Mouse (Mus musculus) brown adipose tissue, adult 24 weeks (tissue): ENCODE data around the gene Gm20388. TPM values are rescaled to one million over a fixed set of nuclear protein-coding genes. Genes with fewer than 3 reads are reported as not detected.

ENCODE experiments used
- H3K27ac ChIP-seq: fragments of 200-500 bp; replicated peaks from 2 replicates; pipeline ENCODE4 v1.5.1; 2012; ENCODE audit warnings: low read depth, mild to moderate bottlenecking, low read length
- H3K4me1 ChIP-seq: fragments of 200-500 bp; 2 replicates; pipeline ENCODE4 v1.6.1; 2012; ENCODE audit warnings: low read length, mixed read lengths; ENCODE audit not compliant: control insufficient read depth, insufficient read depth, insufficient read length
- H3K4me3 ChIP-seq: fragments of 200-500 bp; 2 replicates; pipeline ENCODE4 v1.5.1; 2012; ENCODE audit warnings: low read depth, mild to moderate bottlenecking, low read length, moderate library complexity; ENCODE audit not compliant: insufficient read depth
- polyA plus RNA-seq: library from polyadenylated mRNA; stranded (reverse); fragments of >200 nt; gene quantifications from 2 replicates; pipeline ENCODE4 v1.2.4, GENCODE M21; 2012; ENCODE audit not compliant: missing spikeins, insufficient read depth, insufficient read length

Gene Gm20388
- polyA plus RNA-seq, 1 experiment, result 44.7 TPM

- peak within 1 kb of the TSS; percentile 73 for H3K4me3 ChIP-seq
- H3K4me1 ChIP-seq, result no peaks in the 10 kb centered on the region
- no peak within 1 kb of the TSS for H3K27ac ChIP-seq
These were observed 1173.7 kb downstream of the Gm20388 start, which contains the start of gene Foxf1 for GRCm38 (mm10) chr8:121084210-121084951. Gene Foxf1, plus strand, starts transcription at chr8:121084386.

DNA sequence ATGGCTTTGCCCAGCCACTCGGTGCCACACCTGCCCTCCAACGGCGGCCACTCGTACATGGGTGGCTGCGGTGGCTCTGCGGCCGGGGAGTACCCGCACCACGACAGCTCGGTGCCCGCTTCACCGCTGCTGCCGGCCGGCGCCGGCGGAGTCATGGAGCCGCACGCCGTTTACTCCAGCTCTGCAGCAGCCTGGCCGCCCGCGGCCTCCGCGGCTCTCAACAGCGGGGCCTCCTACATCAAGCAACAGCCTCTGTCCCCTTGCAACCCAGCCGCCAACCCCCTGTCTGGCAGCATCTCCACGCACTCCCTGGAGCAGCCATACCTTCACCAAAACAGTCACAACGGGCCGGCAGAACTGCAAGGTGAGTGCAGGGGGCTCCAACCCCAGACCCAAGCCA, 1174.4 kb downstream of the Gm20388 start:
- Histone ChIP-seq H3K27ac (no peak overlapping the region), H3K4me3 (peak overlapping the region; percentile 40), H3K4me1 (no peaks in the 10 kb centered on the region)

- Histone ChIP-seq H3K4me3 (no peak overlapping the region), H3K27ac (no peak overlapping the region)
These were observed 1174.9 kb downstream of the Gm20388 start for GRCm38 (mm10) chr8:121085561-121085960.

GRCm38 (mm10) chr8:121086004-121086900, 1175.6 kb downstream of the Gm20388 start:
- H3K27ac ChIP-seq, result no peak overlapping the region
- H3K4me1 ChIP-seq, result no peaks in the 10 kb centered on the region
- H3K4me3 ChIP-seq, result no peak overlapping the region

More at GRCm38 (mm10) chr8:121085561-121085960, 1174.9 kb downstream of the Gm20388 start:
- no peaks in the 10 kb centered on the region for H3K4me1 ChIP-seq

DNA sequence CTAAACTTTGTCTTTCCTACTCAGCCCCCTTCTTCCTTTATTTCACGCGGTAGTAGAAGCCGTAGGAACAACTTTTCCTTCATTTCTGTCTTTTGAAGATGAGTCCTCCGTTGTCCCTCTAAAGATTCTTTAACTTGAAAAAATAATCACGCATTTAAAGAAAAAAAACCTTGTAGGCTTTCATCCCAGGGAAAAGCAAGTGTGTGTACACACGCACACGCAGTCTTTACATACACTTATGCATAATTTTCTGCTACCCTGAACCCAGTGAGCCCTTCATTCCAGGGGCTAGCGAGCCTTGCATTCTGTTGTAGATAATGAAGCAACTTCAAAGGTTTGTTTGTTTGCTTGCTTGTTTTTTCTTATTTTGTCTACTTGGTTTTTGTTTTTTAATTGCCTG, 1177.6 kb downstream of the Gm20388 start:
- Histone ChIP-seq H3K4me3 (no peak overlapping the region), H3K27ac (no peak overlapping the region)

DNA sequence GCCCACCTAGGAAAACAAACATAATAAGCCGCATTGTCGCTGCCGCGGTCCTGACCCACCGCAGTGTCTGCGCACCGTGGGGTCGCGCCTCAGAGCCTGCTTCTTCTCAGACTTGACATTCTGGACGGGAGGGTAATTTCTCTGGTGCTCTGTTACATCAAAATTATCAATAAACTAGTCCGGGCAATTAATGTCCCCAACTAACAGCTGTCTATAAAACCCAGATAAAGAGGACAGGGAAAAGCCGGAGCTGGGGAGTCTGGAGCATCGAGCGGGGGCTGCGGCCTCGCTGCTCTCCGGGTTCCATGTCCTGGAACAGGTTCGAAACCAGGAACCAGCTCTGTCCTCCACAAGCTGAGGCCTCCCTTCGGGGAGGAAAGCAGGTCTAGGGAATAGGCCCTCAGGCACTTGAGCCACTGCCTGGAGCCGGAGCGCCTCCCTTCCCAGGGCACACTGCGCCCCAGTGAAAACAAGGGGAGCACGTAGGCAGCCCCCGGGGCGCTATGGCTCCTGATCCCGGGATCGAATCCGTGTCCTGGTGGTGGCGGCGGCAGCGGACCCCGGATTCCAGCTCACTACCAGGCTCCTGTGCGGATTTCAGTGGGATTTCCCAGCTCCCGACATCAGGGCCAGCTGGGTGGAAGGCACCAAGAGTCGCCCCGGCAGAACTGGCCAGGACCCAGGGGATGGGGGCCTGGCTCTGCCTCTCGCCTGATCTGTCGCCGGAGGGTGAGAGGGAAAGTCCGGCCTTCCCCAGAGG, 1178.4 kb downstream of the Gm20388 start:
- H3K4me3 ChIP-seq, result no peak overlapping the region
- no peak overlapping the region for H3K27ac ChIP-seq
- no peaks in the 10 kb centered on the region for H3K4me1 ChIP-seq

More for the DNA sequence above, 1177.6 kb downstream of the Gm20388 start:
- H3K4me1 ChIP-seq, result no peaks in the 10 kb centered on the region

DNA sequence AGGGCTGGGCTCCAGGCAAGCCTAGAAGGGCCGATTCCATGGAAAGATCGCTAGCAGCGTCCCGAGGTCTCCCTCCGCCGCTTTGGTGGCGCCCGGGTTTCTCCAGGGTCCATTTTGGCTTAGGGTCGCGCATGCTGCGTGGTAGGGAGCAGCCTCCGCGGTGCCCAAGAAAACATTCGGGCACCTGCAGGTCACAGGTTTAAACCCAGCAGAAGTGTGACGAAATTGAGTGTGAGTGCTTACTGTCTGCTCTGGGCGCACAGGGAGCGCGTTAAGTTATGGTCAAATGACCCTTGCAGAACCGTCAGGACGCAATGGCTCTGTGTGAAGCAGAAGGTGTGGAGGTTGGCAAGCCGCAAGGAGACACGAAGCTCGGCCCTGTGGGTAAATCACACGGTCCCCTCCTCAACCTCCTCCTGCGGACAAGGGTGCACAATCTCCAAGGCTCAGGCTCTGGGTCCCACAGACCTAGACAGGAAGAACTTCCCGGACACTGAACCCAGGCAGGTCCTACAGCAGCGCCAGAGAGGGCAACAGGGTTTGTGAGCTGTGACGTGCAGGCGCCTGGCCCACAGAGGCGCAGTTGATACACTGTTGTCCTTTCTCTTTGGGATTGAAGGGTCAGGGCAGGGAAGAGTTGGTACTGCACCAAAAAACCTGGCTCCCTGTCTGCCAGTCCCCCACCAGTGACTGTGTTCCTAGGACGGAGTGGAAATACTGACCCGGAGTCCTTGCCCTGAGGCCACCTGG, 1179.2 kb downstream of the Gm20388 start:
- Histone ChIP-seq H3K4me3 (no peak overlapping the region), H3K27ac (no peak overlapping the region), H3K4me1 (no peaks in the 10 kb centered on the region)

- Histone ChIP-seq H3K27ac (no peak overlapping the region), H3K4me1 (no peaks in the 10 kb centered on the region), H3K4me3 (no peak overlapping the region)
These were observed 1180.1 kb downstream of the Gm20388 start for GRCm38 (mm10) chr8:121090716-121091115.

GRCm38 (mm10) chr8:121092141-121092540, 1181.5 kb downstream of the Gm20388 start:
- Histone ChIP-seq H3K4me3 (no peak overlapping the region), H3K27ac (no peak overlapping the region), H3K4me1 (no peaks in the 10 kb centered on the region)

- Histone ChIP-seq H3K27ac (no peak overlapping the region), H3K4me3 (no peak overlapping the region), H3K4me1 (no peaks in the 10 kb centered on the region)
These were observed 1182.0 kb downstream of the Gm20388 start for GRCm38 (mm10) chr8:121092627-121093026.

DNA sequence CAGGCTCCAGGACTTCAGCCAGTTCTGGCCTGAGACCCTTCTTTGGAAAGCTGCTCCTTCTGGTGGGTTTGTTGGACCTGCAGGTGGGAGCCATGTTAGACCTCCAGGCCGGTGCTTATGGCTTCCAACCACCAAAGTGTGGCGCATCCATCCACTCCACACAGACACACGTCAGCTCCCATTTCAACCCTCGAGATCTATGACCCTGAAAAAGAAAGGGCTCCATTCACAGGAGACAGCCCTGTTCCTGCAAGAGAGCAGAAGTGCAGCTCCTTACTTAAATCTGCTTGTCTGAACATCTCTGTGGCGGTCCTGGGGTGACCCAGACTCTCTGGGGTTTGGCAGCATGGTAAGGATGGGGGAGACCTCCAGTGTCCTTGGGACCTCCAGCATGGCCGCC, 1182.9 kb downstream of the Gm20388 start:
- no peak overlapping the region for H3K27ac ChIP-seq
- no peaks in the 10 kb centered on the region for H3K4me1 ChIP-seq
- no peak overlapping the region for H3K4me3 ChIP-seq

- no peak overlapping the region for H3K27ac ChIP-seq
- H3K4me3 ChIP-seq, result no peak overlapping the region
- no peaks in the 10 kb centered on the region for H3K4me1 ChIP-seq
These were observed 1193.6 kb downstream of the Gm20388 start for GRCm38 (mm10) chr8:121104049-121104818.

- no peaks in the 10 kb centered on the region for H3K4me1 ChIP-seq
- peak within 1 kb of the TSS; percentile 54 for H3K27ac ChIP-seq
These were observed 1197.3 kb downstream of the Gm20388 start, which contains the start of gene Mthfsd for GRCm38 (mm10) chr8:121107668-121108656. Gene Mthfsd, minus strand, starts transcription at chr8:121108392.

More at GRCm38 (mm10) chr8:121107668-121108656, 1197.3 kb downstream of the Gm20388 start, which contains the start of gene Mthfsd:
- peak within 1 kb of the TSS; percentile 92 for H3K4me3 ChIP-seq
